Mouse (Mus musculus) fibroblast of lung, adult 2 months (primary cell): ENCODE measurements around the gene Shisa7.
"Not testable (repeated sequence)": the region's sequence is repeated elsewhere in the genome, so short reads cannot be mapped to it uniquely, and the experiment has no call there.

ENCODE experiments used
- DNase-seq: peaks from one replicate; pipeline ENCODE4 v3.0.0-alpha.2; 2011; ENCODE audit warnings: low read depth

Gene Shisa7

DNA sequence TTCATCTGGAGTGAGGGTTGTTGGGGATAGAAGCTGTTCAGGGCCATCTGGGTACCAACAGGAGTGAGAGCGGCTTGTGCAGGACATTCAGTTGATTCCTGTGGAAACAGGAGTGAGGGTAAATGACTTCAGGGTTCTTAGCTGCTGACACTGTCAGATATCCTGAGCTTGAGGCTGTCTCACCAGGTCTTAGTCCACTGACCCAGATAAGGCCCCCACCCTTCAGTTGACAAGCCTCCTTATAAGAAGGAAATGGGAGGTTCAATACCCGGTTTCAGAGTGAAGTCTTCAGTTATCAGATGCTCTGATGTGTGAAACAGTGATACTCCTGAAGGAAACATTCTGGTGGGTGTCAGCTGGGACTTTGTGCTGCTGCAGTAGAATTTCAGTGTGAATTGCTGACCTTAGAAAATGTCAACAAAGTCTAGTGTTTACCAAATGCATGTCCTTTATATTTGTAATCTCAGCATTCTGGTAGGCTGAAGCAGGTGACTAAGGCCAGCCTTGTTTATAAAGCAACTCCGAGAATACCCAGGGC is 49.8 kb downstream of the Shisa7 start:
- DNase-seq: no peak

DNA sequence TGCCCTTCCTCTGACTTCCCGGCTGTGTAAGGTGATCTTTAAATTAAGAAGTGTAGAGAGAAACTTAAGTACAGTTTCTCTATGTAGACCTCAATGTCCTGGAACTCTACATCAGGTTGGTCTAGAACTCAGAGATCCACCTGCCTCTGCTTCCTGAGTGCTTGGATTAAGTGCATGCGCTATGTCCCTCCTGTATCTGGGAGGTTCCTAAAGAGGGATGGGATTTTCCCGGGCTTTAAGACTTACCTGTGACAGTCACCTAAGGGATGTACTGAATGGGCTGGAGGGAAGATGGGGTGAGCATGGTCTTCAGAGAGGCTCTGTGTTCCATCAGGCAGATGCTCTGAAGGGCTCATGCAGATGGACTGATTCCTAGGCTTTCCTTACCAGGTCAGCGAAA is 50.8 kb downstream of the Shisa7 start:
- DNase-seq: no peak

GRCm38 (mm10) chr7:4793248-4793647 is 51.2 kb downstream of the Shisa7 start:
- DNase-seq: not testable (repeated sequence)

DNA sequence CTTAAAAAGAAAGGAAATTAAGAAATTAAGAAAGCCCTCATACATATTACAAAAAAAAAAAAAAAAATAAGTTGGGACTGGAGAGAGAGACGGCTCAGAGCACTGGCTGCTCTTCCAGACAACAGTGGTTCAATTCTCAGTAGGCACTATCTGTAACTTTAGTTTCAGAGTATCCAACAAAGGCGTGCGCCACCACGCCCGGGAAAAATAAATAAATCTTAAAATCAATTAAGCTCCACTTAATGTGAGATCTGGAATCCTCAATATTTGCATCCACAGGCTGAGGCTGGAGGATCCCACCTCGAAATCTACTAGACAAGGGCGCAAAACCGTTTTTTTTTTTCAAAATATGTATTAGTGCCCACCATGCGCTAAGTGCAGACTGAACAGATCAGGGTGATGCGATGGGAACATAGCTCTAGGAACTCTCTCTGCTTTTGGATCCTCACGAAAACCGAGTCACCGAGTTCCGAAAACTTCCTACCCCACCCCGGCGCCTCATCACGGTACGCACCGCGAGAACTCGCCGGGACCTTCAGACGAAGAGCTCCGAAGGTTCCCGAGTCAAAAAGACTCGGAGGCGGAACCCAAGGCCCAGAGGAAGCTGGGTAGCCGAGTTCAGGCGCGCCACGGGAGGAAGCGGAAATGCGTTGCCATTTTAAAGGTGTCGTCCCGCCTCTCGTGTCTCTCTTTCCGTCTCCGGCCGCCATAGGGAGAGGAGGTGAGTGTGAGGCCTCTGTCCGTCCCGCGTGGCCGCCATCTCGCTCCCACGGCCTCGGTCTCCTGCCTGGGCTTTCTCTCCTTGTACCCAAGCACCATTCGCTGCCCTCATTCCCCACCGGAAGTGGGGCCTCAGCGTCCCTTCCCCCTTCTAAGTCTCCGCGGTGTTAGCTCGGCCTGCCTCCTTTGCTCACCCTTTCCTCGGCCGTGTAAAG is 52.0 kb downstream of the Shisa7 start, which contains the start of gene Rpl28:
Gene Rpl28 (plus strand): TSS at position 597 of the 935 bp plus-strand sequence.
- peak; percentile 93 for DNase-seq

- no peak for DNase-seq
Observed at GRCm38 (mm10) chr7:4789436-4789935, 55.0 kb downstream of the Shisa7 start, which contains the start of gene Tmem238. Gene Tmem238 (minus strand): TSS chr7:4789656.

DNA sequence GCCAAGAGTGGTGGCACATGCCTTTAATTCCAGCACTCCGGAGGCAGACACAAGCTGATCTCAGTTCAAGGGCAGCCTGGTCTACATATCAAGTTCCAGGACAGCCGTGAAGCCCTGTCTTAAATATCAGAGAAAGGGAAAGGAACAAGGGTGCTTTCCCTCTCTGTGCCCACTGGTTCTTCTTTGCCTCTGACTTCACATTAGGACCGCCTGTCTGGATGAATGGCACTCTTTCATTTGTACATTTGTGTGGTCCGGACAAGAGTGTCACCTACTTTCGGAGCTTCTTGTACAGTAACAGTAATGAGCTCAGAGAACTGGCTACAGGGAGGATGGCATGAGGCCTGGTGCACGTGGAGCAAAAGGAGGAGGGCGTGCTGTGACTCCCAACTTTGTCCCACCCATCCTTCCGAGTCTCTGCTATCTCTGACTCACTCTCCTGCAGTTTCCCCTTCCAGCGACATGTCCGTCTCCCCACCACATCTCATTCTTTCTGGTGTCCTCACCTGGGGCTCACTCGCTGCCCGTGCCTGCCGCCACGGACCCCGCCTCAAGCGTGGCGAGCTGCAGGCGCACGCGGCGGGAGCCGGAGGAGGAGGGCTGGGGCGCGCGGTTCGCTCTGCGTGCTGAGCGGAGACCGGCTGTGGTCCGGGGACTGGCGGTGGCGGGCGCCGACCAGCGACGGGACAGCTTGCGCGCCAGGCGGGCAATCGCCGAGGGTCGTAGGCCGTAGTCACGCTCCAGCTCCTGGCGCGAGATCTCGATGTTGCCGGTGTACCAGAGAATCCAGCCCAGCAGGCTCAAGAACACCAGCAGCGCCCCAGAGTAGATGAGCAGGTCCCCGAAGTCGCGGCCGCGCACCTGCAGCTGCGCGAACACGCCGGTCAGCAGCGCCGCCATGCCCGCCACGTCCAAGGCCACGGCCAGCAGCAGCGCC is 55.7 kb downstream of the Shisa7 start:
- DNase-seq: no peak

DNA sequence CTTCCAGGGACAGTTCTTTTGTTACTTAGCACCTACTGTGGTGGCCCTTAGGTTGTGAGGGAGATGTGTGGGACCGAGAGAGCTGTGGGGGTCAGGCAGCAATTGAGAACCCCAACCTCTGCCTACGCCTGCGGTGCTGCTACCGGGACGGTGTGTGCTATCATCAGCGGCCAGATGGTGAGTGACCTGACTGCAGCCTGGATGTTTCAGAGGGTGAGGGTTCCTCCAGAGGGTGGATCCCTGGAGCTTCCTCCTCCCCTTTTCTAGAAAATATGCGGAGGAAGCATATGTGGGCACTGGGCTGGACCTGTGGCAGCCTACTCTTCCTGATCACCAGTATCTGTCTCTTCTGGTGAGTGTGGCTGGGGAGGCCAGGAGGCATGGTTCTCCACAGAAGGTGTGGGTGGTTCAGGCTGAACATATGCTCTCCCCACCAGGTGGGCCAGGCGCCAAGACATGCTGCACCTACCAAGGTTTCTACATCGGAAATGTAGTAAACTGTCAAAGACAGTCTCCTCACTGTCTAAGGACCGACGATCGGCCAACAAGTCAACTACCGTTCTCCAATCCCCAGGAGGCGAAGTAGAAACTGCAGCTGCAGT is 60.7 kb downstream of the Shisa7 start:
- DNase-seq: no peak

GRCm38 (mm10) chr7:4782759-4783158 is 61.7 kb downstream of the Shisa7 start, which contains the start of the genes Il11 and Tmem190:
Gene Il11 (minus strand): TSS chr7:4782859.
Gene Tmem190 (plus strand): TSS chr7:4782937.
- DNase-seq: no peak

DNA sequence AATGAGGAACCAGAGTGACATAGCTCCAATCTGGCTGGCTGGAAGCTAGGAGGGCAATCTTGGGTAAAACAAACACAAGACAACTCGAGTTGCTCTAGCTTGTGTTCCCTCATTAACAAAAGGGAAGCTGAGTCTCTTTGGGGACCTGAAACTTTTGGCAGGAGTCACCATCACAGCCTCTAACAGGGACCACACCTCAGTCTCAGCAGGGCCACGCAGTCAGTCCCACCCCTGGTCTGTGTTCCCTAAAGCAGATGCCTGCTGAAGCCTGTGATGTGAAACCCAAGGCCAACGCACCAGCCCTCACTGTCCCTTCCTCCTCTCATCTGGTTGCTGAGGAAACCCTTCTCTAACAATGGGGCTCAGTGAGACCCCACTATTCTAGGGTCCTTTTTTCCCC is 62.4 kb downstream of the Shisa7 start:
- no peak for DNase-seq

DNA sequence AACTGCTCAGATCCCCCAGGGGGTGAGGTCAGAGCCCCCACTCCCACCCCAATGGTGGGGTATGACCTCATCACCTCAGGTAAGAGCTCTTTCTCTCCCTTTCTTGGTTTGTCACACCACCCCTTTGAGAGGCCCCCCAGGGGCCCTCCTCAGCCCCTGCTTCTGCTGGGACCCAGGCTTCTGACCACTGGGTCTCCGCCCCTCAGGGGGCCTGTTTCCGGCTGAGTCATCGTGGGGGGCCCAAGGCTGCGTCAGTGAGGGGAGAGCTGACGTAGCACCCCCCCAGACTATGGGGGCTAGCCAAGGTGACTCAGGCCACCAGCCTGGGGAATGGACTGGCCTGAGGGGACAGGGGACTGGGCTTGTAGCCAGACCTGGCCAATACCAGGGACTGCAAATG is 64.6 kb downstream of the Shisa7 start:
- DNase-seq: no peak

GRCm38 (mm10) chr7:4777851-4778637 is 66.5 kb downstream of the Shisa7 start:
- DNase-seq: no peak

DNA sequence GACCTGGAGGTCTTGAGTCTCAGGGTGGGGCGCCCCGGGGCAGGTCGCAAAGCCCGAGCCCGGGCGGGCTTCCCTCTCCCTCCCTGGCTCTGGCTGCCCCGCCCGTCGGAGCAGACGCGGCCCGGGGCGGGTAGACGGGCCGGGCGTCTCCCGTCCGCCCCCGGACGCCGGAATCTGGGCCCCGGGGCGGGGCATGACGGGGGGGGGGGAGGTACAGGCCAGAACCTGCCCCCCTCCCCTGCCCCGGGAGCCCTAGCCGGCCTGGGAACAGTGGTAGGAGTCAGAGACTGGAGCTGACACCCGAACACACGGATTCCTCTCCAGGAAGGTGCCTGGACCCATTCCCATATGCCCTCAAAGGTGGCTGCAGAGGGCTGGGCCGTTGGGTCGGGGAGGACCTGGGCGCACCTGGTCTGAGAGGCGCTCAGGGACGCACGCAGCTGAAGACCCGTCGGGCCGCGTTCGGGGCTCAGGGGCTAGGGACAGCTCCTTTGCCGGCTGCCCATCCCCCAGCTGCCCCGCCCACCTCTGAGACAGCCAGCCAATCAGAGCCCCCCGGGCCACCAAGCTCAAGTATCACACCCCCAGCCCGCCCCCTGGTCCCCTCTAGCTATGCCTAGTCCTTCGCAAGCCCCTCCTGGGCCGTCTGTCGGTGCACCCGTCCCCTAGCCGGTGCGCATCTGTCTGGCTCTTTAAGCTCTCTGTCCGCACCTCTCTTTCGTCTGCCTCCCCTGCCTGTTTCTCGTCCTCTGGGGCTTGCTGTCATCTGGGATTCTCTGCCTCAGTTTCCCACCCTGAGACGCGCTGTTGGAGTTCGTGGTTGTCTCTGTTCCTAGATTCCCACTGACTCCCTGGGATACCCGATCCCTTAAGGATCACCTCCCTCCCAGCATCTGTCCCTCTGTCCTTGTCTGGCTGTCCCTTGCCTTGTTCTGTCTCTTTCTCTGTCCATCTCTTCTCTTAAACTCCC is 67.3 kb downstream of the Shisa7 start:
- no peak for DNase-seq

DNA sequence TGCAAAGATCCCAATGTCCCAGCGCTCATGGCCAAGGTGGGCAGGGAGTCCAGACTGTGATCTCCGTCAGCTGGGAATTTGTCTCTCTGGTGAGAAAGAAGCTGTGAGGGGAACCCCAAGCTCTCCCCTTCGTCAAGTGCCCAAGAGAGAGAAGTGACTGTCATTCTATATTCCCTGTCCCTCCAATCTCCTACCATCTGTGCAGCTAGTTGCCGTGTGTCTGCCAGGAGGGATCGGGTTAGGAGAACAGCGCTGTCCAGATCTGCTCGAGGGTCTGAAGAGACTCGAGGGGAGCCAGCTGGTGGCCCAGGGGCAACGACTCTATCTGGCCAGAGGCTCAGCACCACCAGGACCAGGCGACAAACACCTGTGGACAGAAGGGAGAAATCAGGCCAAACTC is 68.4 kb downstream of the Shisa7 start:
- no peak for DNase-seq
